In genomic region chr11:84565224-84565623, GRCm38 (mm10) we compare ENCODE assay signal across 34 mouse cellular contexts. TPM values are rescaled to one million over a fixed set of nuclear protein-coding genes. Genes with fewer than 3 reads are reported as not detected.
DNase-seq lines count a peak whose midpoint lies in the region; ATAC-seq and TF ChIP-seq lines count a peak whose summit lies in the region.
"Had no signal": no experiment of that assay in that cellular context is flagged by ENCODE, and none has a peak within 500 bp of the region (broad histone marks: within the 10 kb centered on the region; RNA-seq: fewer than 3 reads in every experiment).

No protein-coding gene starts in this region.

- H3K36me3 ChIP-seq in kidney, embryonic 14.5 days (ENCODE audit: control insufficient read depth, insufficient read depth, low read length), result no peaks in the 10 kb centered on the region
- H3K36me3 ChIP-seq in lung, embryonic 14.5 days (ENCODE audit: insufficient read depth), result no peaks in the 10 kb centered on the region
- H3K36me3 ChIP-seq in midbrain, postnatal 0 days (ENCODE audit: insufficient read depth, low read length), result no peaks in the 10 kb centered on the region
- no peaks in the 10 kb centered on the region for H3K36me3 ChIP-seq in midbrain, embryonic 14.5 days (ENCODE audit: control insufficient read depth, insufficient read depth, low read length)
- H3K36me3 ChIP-seq: hindbrain, embryonic 10.5 days; intestine, embryonic 15.5 days; limb, embryonic 12.5 days; midbrain, embryonic 10.5 days; neural tube, embryonic 12.5 days had no signal

- no peak overlapping the region for H3K4me2 ChIP-seq in kidney, embryonic 14.5 days (replicated peaks; ENCODE audit: low read depth, low read length)
- no peak overlapping the region for H3K4me2 ChIP-seq in lung, embryonic 14.5 days
- no peak overlapping the region for H3K4me2 ChIP-seq in midbrain, postnatal 0 days (ENCODE audit: low read depth, low read length, poor library complexity, severe bottlenecking)
- no peak overlapping the region for H3K4me2 ChIP-seq in midbrain, embryonic 14.5 days (ENCODE audit: low read length)
- H3K4me2 ChIP-seq: forebrain, embryonic 13.5 days; intestine, embryonic 15.5 days; limb, embryonic 12.5 days; neural tube, embryonic 12.5 days had no signal

- H3K9ac ChIP-seq in kidney, embryonic 14.5 days (ENCODE audit: low read depth, low read length), result no peak overlapping the region
- H3K9ac ChIP-seq in lung, embryonic 14.5 days, result no peak overlapping the region
- H3K9ac ChIP-seq in midbrain, postnatal 0 days (replicated peaks; ENCODE audit: low read length, poor library complexity, severe bottlenecking), result no peak overlapping the region
- H3K9ac ChIP-seq in midbrain, embryonic 14.5 days (replicated peaks; ENCODE audit: low read length), result no peak overlapping the region
- H3K9ac ChIP-seq: forebrain, embryonic 13.5 days; intestine, embryonic 15.5 days; limb, embryonic 12.5 days; neural tube, embryonic 12.5 days had no signal

- peak; percentile 21 for DNase-seq in kidney, adult 11 months
- peak; percentile 31 for DNase-seq in lung, embryonic 14.5 days
- DNase-seq in lung, postnatal 25 days (ENCODE audit: low spot score), result no peak
- DNase-seq in midbrain, postnatal 0 days (ENCODE audit: low spot score), result peak; percentile 53
- no peak for DNase-seq in midbrain, embryonic 14.5 days
- DNase-seq in kidney, postnatal 36 days, result peak; percentile 44 to 61
- no peak for DNase-seq in cerebellum, postnatal 25 days
- DNase-seq: adrenal gland, postnatal 10 days; cerebellum, adult 11-12 months; cerebellum, adult 9-11 months; gastrocnemius, postnatal 14 days; heart, postnatal 14 days; layer of hippocampus, adult 9-11 months; right cerebral cortex, postnatal 4 days; thymus, adult 18-20 months; thymus, postnatal 25 days had no signal

- H3K4me1 ChIP-seq in kidney, embryonic 14.5 days (ENCODE audit: control insufficient read depth, insufficient read depth, low read length), result peaks cover 21% of the 10 kb centered on the region
- no peaks in the 10 kb centered on the region for H3K4me1 ChIP-seq in lung, embryonic 14.5 days (ENCODE audit: insufficient read depth)
- peaks cover 12% of the 10 kb centered on the region; the same call in 1 of the 2 replicates for H3K4me1 ChIP-seq in midbrain, postnatal 0 days (ENCODE audit: insufficient read depth, low read length)
- H3K4me1 ChIP-seq in midbrain, embryonic 14.5 days (ENCODE audit: control insufficient read depth, insufficient read depth, low read length), result peaks cover 36% of the 10 kb centered on the region
- H3K4me1 ChIP-seq: intestine, embryonic 15.5 days had no signal

- no peak for TF ChIP-seq CTCF in lung, embryonic 14.5 days (IDR thresholded peaks at IDR 0.05; ENCODE audit: low read depth)
- TF ChIP-seq CTCF in midbrain, postnatal 0 days (IDR thresholded peaks at IDR 0.05), result no peak

- no peak overlapping the region for H3K4me3 ChIP-seq in kidney, embryonic 14.5 days (ENCODE audit: low read length)
- no peak overlapping the region for H3K4me3 ChIP-seq in lung, embryonic 14.5 days (ENCODE audit: low read depth, low read length)
- H3K4me3 ChIP-seq in midbrain, postnatal 0 days (ENCODE audit: low read depth, low read length), result no peak overlapping the region
- no peak overlapping the region for H3K4me3 ChIP-seq in midbrain, embryonic 14.5 days (replicated peaks; ENCODE audit: low read depth, low read length)
- H3K4me3 ChIP-seq: forebrain, embryonic 13.5 days; hindbrain, embryonic 10.5 days; intestine, embryonic 15.5 days; limb, embryonic 12.5 days; midbrain, embryonic 10.5 days; myocyte; neural tube, embryonic 12.5 days had no signal

- no peaks in the 10 kb centered on the region for H3K9me3 ChIP-seq in kidney, embryonic 14.5 days (ENCODE audit: control insufficient read depth, low read length)
- no peaks in the 10 kb centered on the region for H3K9me3 ChIP-seq in lung, embryonic 14.5 days (ENCODE audit: low read depth, low read length)
- H3K9me3 ChIP-seq in midbrain, postnatal 0 days (ENCODE audit: low read length), result no peaks in the 10 kb centered on the region
- no peaks in the 10 kb centered on the region for H3K9me3 ChIP-seq in midbrain, embryonic 14.5 days (ENCODE audit: control insufficient read depth, low read length)
- H3K9me3 ChIP-seq: forebrain, embryonic 13.5 days; hindbrain, embryonic 10.5 days; intestine, embryonic 15.5 days; limb, embryonic 12.5 days; midbrain, embryonic 10.5 days; neural tube, embryonic 12.5 days had no signal

- no peak overlapping the region for H3K27ac ChIP-seq in kidney, embryonic 14.5 days (ENCODE audit: low read depth, low read length)
- H3K27ac ChIP-seq in lung, embryonic 14.5 days (ENCODE audit: low read depth), result no peak overlapping the region
- H3K27ac ChIP-seq in midbrain, postnatal 0 days (ENCODE audit: low read depth, low read length), result no peak overlapping the region
- no peak overlapping the region for H3K27ac ChIP-seq in midbrain, embryonic 14.5 days (replicated peaks; ENCODE audit: low read depth, low read length)
- H3K27ac ChIP-seq: forebrain, embryonic 13.5 days; hindbrain, embryonic 10.5 days; intestine, embryonic 15.5 days; limb, embryonic 12.5 days; midbrain, embryonic 10.5 days; neural tube, embryonic 12.5 days; stomach, postnatal 0 days had no signal

- 0 out of 2 replicates have a peak, but pooled peaks cover 12% of the 10 kb centered on the region for H3K27me3 ChIP-seq in kidney, embryonic 14.5 days (ENCODE audit: control insufficient read depth, insufficient read depth, low read length)
- H3K27me3 ChIP-seq in lung, embryonic 14.5 days (ENCODE audit: insufficient read depth, low read length), result no peaks in the 10 kb centered on the region
- no peaks in the 10 kb centered on the region for H3K27me3 ChIP-seq in midbrain, postnatal 0 days (ENCODE audit: insufficient read depth, low read length)
- no peaks in the 10 kb centered on the region for H3K27me3 ChIP-seq in midbrain, embryonic 14.5 days (ENCODE audit: control insufficient read depth, insufficient read depth, low read length)
- H3K27me3 ChIP-seq: intestine, embryonic 15.5 days; neural tube, embryonic 12.5 days had no signal

- 81% methylated on average over 3 of the region's 3 CpGs for WGBS in kidney, embryonic 14.5 days
- WGBS in lung, embryonic 14.5 days, result 79% methylated on average over 3 of the region's 3 CpGs
- 91% methylated on average over 3 of the region's 3 CpGs for WGBS in midbrain, postnatal 0 days
- WGBS in midbrain, embryonic 14.5 days, result 77% methylated on average over 3 of the region's 3 CpGs

- ATAC-seq in kidney, embryonic 14.5 days (ENCODE audit: low FRiP score, low TSS enrichment), result no peak
- ATAC-seq in lung, embryonic 14.5 days (ENCODE audit: insufficient read depth), result no peak
- ATAC-seq in midbrain, postnatal 0 days (ENCODE audit: low FRiP score), result no peak
- no peak for ATAC-seq in midbrain, embryonic 14.5 days (ENCODE audit: low FRiP score, low TSS enrichment)
- ATAC-seq: forebrain, embryonic 13.5 days; hindbrain, embryonic 16.5 days; intestine, embryonic 15.5 days; midbrain, embryonic 16.5 days; Patski had no signal

RNA-seq across cellular contexts. Expression of gene Lhx1, which starts 39.9 kb away (rescaled TPM):
- polyA plus RNA-seq in kidney, embryonic 14.5 days (2014; fragmentation: Nextera tagmentation; extraction: Ambion mirVana), result 40.0 and 41.0 TPM in 2 replicates
- not detected in 2 replicates for polyA plus RNA-seq in lung, embryonic 14.5 days (2014; fragmentation: Nextera tagmentation; extraction: Ambion mirVana)
- 34.2 and 44.9 TPM in 2 replicates for total RNA-seq in midbrain, postnatal 0 days (2014; rRNA removed)
- 21.3 and 22.5 TPM in 2 replicates for polyA plus RNA-seq in midbrain, postnatal 0 days (2015; fragmentation: Nextera tagmentation; extraction: Ambion mirVana)
- polyA plus RNA-seq in midbrain, embryonic 14.5 days (2014; fragmentation: Nextera tagmentation; extraction: Ambion mirVana), result 49.8 and 53.0 TPM in 2 replicates
- total RNA-seq: gastrocnemius, postnatal 14 days; granulocyte monocyte progenitor cell, adult 5-6 weeks; heart, postnatal 14 days; liver, adult 2 months; megakaryocyte progenitor cell, adult 5-6 weeks; MEL had no signal
- polyA plus RNA-seq: heart, embryonic 14.5 days; limb, embryonic 12.5 days; liver, adult 2 months; myocyte; spleen, adult 2 months; stomach, postnatal 0 days had no signal

RNA-seq across cellular contexts. Expression of gene Aatf, which starts 51.9 kb away (rescaled TPM):
- 49.5 and 60.6 TPM in 2 replicates for polyA plus RNA-seq in kidney, embryonic 14.5 days (2014; fragmentation: Nextera tagmentation; extraction: Ambion mirVana)
- polyA plus RNA-seq in lung, embryonic 14.5 days (2014; fragmentation: Nextera tagmentation; extraction: Ambion mirVana), result 44.9 and 48.0 TPM in 2 replicates
- total RNA-seq in midbrain, postnatal 0 days (2014; rRNA removed), result 24.8 and 27.3 TPM in 2 replicates
- 34.9 and 39.2 TPM in 2 replicates for polyA plus RNA-seq in midbrain, postnatal 0 days (2015; fragmentation: Nextera tagmentation; extraction: Ambion mirVana)
- 41.6 and 46.3 TPM in 2 replicates for polyA plus RNA-seq in midbrain, embryonic 14.5 days (2014; fragmentation: Nextera tagmentation; extraction: Ambion mirVana)

Comparison
In these comparisons a context has a peak if more than half of its experiments do, and no peak if none do; other contexts are left out.
1. DNase-seq: peak in kidney, adult 11 months (single experiment), lung, embryonic 14.5 days (single experiment), midbrain, postnatal 0 days (single experiment) and kidney, postnatal 36 days (2 of 2); none in lung, postnatal 25 days (single experiment), midbrain, embryonic 14.5 days (single experiment) and cerebellum, postnatal 25 days (0 of 2).
2. RNA of gene Lhx1, which starts 39.9 kb away (polyA plus RNA-seq): 49.8 to 53.0 TPM in midbrain, embryonic 14.5 days, 40.0 to 41.0 TPM in kidney, embryonic 14.5 days and 21.3 to 22.5 TPM in midbrain, postnatal 0 days; not detected in lung, embryonic 14.5 days; every median in the first group is over 10 times any median in the second.